Mouse (Mus musculus) gastrocnemius, adult 18-20 months (tissue): ENCODE data around the gene Vmn2r81. TPM values are rescaled to one million over a fixed set of nuclear protein-coding genes. Genes with fewer than 3 reads are reported as not detected.
"Not testable (repeated sequence)": the region's sequence is repeated elsewhere in the genome, so short reads cannot be mapped to it uniquely, and the experiment has no call there.

Experiments used
- DNase-seq: peaks from one replicate; pipeline ENCODE4 v3.0.0; 2021; ENCODE audit warnings: low spot score
- long read RNA-seq, 2 experiments: library from polyadenylated mRNA; stranded (forward); transcript quantifications; one replicate each; pipeline ENCODE4 v2.0.0; 2021
- total RNA-seq, 2 experiments: library from RNA; stranded (reverse); gene quantifications; 2 replicates each; pipeline ENCODE4 v1.2.3; 2021

Vmn2r81 gene
- not detected for total RNA-seq
- long read RNA-seq, experiment 1, result 0 reads
- long read RNA-seq, experiment 2, result 0 reads

- not testable (repeated sequence) for DNase-seq
Observed at GRCm38 (mm10) chr10:79247392-79247791, at the start of gene Vmn2r81. Gene Vmn2r81, plus strand, starts transcription at chr10:79247692.

- DNase-seq, result not testable (repeated sequence)
Observed at GRCm38 (mm10) chr10:79199973-79200372, 47.5 kb upstream of the Vmn2r81 start.

GRCm38 (mm10) chr10:79220432-79220831 is 27.1 kb upstream of the Vmn2r81 start:
- no peak for DNase-seq

GRCm38 (mm10) chr10:79221606-79222005 is 25.9 kb upstream of the Vmn2r81 start:
- no peak for DNase-seq

GRCm38 (mm10) chr10:79222214-79222613 is 25.3 kb upstream of the Vmn2r81 start:
- no peak for DNase-seq

- not testable (repeated sequence) for DNase-seq
Observed at GRCm38 (mm10) chr10:79322033-79322736, 74.7 kb downstream of the Vmn2r81 start.

- DNase-seq, result no peak
Observed at GRCm38 (mm10) chr10:79322737-79323086, 75.2 kb downstream of the Vmn2r81 start.

Other genes with a start within 250 kb of the Vmn2r81 start
- not detected for gene Olfr1351, start 235.2 kb upstream of the Vmn2r81 start, total RNA-seq
- gene Olfr57, start 219.0 kb upstream of the Vmn2r81 start, total RNA-seq, result not detected
- gene 2610008E11Rik, start 150.1 kb upstream of the Vmn2r81 start, total RNA-seq, result 1 to 10 TPM; 8.9 to 9.1 TPM
- gene Vmn2r80, start 98.9 kb upstream of the Vmn2r81 start, total RNA-seq, result not detected
- gene Vmn2r82, start 108.8 kb downstream of the Vmn2r81 start, total RNA-seq, result not detected
- not detected for gene Vmn2r83, start 221.0 kb downstream of the Vmn2r81 start, total RNA-seq